Mouse (Mus musculus): ENCODE measurements at regions not wholly inside any gene's neighbourhood (a gene's known extent, or its start where the extent isn't known, plus 50 kb on each side); places are given as distances from the start of the nearest gene placed in this dataset.
"Not testable (repeated sequence)": the region's sequence is repeated elsewhere in the genome, so short reads cannot be mapped to it uniquely, and the experiment has no call there.

DNA sequence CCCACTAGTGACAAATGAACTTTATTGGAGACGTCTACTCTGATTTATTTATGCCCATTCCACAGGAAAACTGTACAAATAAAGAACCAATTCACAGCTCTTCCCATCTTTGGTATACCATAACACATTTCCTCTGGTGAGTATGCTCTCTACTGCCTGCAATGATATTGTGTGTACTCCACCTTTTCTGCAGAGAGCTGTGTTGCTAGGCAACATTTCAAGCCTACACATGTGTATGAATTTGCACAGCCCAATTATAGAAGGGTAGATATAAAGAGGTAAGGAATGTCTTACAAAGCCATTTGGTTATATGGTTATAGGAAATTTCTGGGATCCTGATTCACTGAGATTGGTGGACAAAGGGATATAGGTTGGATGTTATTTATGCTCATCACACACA lies 227.4 kb downstream of the 4931408C20Rik start:
- no peak for DNase-seq (ENCODE audit: low read depth, low spot score)

DNA sequence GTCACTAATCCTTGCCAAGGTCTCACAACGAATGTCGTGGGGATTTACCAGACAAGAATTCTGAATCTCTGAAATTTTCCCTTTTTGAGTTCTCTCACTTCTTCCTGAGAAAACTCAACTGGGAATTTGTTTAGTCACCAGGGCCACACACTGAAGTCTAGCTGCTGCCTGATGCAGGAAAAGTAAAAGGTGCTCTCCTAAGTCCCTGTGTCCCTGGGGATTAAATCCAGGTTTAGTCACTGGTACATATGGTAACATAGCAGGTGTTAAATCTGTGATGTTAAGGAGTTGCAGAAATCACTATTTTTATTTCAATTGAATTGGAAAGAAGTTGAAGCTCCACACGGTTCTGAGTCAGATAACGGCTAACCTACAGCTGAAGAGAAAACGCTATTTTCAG lies 260.9 kb downstream of the 4931408C20Rik start:
- no peak for DNase-seq (ENCODE audit: low read depth, low spot score)

DNA sequence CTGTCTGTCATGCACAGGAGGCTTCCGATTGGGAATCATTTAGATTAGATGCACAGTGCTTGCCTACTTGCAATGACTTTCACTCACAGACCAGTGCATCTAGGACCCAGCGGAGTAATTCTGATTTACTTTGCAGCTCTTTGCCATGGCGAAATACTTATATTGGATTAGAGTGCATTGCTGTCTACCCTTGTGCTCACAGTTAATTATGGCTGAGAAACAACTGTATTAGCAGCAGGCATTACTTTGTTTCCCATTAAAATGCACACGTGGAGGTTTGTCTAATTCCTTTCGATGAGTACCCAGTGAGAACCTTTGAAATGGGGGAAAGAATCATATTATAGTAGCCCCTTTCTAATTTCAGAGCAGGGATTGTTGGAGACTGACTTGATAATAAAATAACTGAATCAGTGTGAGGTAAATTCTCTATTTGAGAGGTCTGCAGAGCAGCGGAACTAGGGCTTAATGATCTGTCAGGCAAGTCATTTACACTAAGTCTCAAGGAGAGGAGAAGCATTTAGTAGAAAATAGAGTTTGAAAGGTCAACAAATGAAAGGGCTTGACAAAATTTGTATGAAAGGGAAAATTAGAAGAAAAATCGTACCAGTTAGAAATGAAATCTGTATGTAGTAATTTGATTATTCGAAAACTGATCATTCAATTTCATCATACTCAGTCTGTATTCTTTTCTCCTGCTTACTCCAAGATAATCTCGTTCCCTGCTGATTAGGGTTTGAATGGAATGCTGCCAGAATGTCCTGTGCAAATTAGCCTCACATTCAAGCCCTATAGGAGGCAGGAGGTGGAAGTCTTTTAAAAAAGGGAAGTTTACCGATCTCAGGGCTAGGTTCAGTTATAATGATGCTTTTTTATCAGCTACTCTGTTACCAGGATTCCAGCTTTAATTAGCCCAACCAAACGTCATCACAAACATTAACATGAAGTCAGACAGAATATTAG lies 299.0 kb downstream of the 4931408C20Rik start:
- DNase-seq (ENCODE audit: low read depth, low spot score) = no peak

DNA sequence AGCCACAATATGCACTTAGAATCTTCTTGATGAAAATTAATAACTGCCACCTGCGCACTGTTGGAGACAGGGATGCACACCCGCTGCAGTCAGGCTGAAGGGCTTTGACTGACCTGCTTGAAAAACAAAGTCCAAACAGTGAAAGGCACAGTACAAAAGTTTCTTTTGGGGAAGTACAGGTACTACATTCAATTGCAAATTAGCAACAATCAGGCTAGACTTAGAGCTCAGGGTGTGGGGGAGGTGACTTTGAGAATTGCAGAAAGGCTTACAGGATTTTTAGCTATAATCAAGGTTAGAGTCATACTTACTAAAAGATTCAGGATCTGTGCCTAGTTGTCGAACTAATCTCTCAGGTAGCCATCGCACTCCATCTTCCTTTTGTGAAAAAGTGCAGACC lies 346.7 kb downstream of the 4931408C20Rik start:
- DNase-seq (ENCODE audit: low read depth, low spot score) = peak; percentile 1

DNA sequence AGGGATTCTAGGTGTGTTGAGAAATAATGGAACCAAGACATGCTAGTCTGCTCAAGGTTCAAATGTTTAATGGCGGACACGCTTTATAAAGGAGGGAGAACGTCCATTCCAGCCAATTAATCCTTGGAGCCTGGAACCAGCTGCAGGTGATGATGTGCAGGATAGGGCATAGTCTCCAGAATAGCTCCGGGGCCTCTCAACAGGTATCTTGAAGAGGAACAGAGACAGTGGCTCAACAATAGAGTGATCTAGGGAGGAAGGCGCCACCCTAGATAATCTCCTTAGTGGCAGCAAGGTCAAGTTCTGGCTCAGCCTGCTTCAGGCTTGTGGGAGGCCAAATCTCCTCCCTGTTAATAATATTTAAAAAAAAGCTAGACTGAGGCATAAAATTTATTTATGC lies 347.4 kb downstream of the 4931408C20Rik start:
- not testable (repeated sequence) for DNase-seq (ENCODE audit: low read depth, low spot score)

DNA sequence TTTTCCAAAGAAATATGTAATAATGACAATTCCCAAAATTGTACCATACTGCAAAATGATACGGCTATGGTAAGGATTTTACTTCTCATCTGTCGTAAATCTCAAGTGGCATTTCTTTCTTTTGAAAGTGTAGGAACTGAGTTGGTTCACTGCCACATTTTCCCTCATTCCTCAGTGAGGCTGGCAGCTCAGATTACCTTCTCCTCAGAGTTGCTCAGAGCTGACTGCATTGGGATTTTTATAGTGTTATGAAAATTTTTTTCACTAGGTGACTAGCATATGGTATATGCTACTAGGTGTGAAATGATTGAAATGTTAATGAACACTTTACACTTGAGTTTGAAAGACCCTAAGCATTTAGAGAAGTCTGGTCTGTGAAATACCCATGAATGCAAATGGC lies 397.7 kb downstream of the 4931408C20Rik start:
- DNase-seq (ENCODE audit: low read depth, low spot score) = no peak

DNA sequence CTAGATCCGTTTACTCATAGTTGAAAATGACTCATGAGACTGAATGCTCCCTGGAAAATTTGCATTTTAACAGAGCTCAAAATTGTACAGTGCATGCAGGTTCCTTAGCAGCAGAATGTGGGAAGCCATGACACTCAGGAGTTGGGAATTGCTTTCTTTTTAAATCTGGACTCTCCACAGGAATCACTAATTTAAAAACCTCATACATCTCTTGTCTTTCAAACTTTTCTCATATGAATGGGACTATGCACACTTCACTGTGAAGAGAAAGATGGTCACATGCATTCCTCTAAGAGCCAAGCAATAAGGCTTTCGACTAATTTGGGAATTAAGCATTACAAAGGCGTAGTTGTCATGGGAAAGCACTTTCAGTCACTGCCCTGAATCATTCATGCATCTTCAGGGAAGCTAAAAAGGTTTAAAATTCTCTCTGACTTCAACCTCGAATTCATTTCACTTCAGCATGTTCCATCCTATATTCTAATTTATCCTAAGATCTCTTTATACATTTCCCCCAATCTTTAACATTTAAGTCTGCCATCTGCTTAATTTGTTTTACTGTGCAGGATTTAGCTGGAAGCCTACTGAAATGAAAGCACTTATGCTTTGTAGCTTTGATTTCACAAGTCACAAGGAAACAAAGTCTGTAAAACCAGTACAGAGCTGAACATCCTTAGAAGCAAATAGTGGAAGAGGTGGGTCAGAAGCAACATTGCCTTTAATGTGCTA lies 404.2 kb downstream of the 4931408C20Rik start:
- no peak for DNase-seq (ENCODE audit: low read depth, low spot score)

DNA sequence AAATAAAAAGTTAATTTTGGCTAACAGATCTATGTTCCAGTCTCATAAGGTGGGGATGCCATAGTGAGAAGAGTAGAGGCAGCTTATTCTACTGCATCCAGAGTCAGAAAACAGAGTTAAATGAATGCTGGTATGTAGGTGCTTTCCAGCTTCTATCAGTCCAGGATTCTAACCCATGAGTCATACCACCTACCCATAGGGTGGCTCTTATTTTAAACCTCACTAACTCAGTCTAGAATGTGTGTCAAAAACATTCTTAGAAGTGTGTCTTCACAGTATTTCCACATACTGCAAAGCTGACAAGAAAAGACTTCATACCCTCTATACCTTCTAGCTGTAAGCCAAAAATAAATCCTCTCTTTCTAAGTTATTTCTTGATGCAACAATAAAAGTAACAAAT lies 410.7 kb downstream of the 4931408C20Rik start:
- DNase-seq (ENCODE audit: low read depth, low spot score) = no peak

DNA sequence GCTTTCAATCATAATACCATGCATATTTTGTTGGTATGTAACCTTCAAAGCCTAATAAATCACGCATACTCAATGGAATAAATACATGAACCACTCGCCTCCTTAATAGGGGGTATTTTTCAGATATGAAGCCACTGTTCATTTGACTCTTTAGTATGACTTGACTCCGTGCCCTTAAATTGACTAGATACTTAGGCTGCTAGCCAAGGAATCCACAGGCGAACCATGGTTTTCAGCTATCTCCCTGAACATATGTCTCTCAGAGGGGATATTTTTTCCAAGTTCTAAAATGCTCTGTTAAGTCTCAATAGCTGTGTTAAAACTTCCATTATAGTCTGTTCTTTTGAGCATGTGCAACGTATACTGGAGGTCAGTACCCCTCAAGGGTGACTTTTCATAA lies 413.8 kb upstream of the Adgrb3 start:
- no peak for DNase-seq (ENCODE audit: low read depth, low spot score)

DNA sequence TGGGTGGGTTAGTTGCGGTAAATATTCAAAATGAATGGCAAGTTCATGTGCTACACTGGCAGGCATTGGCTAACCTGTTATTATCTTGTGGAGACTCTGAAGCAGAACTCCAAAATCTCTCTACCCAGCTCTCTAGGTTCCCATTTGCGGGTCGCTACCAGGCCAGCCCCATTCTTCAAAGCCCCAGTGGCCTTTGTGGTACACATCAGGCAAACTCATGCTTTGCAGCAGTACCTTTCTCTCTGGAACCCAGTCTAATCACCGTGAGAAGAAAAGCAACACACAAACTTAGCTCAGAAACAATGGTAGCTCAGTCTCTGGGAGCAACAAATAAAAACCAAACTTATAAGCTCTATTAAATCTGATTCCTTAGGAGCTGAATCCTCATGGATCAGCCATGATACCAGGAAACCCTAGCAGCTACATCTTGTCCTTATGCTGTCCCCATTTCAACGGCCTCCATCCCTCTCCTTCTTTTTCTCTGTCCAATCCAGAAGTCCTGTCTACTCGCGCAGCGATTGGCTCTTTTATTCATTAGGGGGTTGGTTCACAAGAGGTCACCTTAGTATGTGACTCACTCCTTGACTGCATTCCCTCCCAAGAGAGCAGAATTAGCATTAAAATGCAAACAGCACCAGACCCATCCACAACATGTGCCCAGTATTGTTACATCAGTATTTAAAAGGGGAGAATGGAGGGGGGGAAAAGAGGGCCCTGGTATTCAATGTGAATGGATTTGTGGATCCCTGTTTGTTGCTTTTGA lies 400.0 kb upstream of the Adgrb3 start:
- DNase-seq (ENCODE audit: low read depth, low spot score) = no peak

DNA sequence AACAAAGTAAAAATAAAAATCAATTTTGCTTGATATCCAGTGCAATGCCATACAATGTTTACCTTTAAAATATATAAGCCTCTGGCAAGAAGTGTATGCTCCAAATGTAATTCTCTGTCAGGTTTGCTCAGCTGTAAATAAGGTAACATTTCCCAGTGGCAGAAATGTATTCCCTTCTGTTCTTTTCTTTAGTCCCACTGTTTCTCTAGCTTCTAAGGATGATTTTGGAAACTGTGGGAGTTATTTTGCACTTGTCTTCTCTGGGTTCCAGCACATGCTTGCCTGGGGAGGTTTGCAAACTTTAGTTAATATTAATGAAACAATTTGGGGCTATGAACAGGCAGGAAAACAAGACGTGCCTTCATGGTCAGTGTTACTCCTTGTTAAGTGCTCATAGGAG lies 374.9 kb upstream of the Adgrb3 start:
- DNase-seq (ENCODE audit: low read depth, low spot score) = no peak
